Mouse (Mus musculus): Measurements from ENCODE around the gene Cacna1e. TPM values are rescaled to one million over a fixed set of nuclear protein-coding genes. Genes with fewer than 3 reads are reported as not detected.

The Cacna1e gene
- polyA plus RNA-seq (2012; rRNA removed): 18.4 and 28.8 TPM in 2 replicates

DNA sequence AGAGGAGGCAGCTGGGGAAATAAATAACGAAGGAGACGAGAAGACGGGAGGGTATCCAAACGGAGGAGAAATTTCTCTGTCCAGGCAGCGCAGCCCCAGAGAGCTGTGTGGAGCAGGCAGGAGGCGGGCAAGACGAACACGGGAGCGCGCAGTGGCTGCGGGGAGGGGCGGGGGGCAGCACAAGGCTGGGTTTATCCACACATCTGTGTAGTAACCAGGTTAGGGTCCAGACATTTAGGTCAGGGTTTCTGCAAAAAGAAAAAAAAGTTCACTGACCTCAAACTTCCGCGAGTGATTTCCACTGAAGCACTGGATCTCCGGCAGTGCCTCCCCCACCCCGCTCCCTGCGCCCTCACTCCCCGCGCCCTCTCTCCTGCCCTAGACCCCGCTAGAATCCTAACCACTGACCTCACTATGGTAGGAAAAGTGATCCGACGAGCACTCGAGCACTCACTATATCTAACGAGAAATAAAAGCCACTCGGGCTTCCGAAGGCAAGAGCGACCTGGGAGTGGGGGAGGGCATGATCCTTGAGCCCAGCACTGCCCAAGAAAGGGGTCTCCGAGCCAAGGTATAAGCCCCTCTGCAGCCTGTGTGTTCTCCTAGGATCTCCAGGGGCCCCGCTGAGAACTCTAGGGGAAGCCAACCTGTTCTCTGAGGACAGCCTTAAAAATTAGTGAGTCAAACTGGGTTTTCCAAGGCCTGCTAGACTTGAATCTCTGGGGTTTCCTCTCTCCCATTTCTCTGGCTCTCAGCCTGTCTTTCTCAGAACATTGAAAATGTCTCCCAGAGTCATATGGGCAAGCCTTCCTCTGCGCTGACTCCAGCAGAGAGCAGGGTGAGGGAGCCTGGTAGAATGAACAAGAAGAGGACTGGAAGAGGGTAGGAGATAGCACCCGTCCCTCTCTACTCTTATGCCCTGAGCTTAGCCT lies at the start of gene Cacna1e:
Gene Cacna1e (minus strand): TSS at position 227 of the 932 bp plus-strand sequence.
- TF ChIP-seq CTCF (IDR thresholded peaks at IDR 0.05; ENCODE audit: borderline replicate concordance, extremely low read depth, insufficient read depth, insufficient read length): no peak
- TF ChIP-seq POLR2A (IDR thresholded peaks at IDR 0.05; ENCODE audit: borderline replicate concordance, extremely low read depth, insufficient read depth, insufficient read length, poor library complexity, severe bottlenecking): no peak
- peak; percentile 49 for DNase-seq (ENCODE audit: low read depth)

DNA sequence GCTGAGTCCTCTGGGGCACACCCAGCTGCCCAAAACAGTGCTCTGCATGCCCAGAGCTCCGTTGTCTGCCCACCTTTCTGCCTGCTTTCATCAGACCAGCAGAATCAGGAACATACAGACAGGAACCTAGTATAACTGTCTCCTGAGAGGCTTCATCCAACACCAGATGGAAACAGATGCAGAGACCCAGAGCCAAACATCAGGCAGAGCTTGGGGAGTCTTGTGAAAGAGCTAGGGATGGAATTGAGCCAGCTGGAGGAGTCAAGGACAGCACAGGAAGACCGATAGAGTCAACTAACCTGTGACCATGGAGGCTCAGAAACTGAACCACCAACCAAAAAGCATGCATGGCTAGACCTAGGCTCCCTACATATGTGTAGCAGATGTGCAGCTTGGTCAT lies 34.1 kb upstream of the Cacna1e start:
- no peak for DNase-seq (ENCODE audit: low read depth)
- TF ChIP-seq CTCF (IDR thresholded peaks at IDR 0.05; ENCODE audit: borderline replicate concordance, extremely low read depth, insufficient read depth, insufficient read length): no peak
- TF ChIP-seq POLR2A (IDR thresholded peaks at IDR 0.05; ENCODE audit: borderline replicate concordance, extremely low read depth, insufficient read depth, insufficient read length, poor library complexity, severe bottlenecking): no peak

DNA sequence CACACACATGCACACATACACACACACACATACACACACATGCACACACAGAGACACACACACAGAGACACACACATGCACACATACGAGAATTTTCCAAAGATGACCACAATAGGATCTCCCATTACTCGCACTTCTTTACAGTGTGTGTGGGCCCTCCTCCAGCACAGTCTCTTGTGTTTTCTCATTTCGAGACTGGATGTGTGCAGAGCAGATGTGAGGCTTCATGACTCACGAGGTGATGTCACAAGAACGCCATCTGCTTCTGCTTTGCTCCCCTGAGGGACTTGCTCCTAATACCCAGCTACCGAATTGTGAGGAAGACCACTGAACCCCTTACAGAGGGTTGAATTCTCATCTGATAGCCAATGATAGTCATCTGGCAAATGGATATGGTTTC lies 33.1 kb upstream of the Cacna1e start:
- TF ChIP-seq POLR2A (IDR thresholded peaks at IDR 0.05; ENCODE audit: borderline replicate concordance, extremely low read depth, insufficient read depth, insufficient read length, poor library complexity, severe bottlenecking) (no peak), CTCF (IDR thresholded peaks at IDR 0.05; ENCODE audit: borderline replicate concordance, extremely low read depth, insufficient read depth, insufficient read length) (no peak)
- peak; percentile 31 for DNase-seq (ENCODE audit: low read depth)

DNA sequence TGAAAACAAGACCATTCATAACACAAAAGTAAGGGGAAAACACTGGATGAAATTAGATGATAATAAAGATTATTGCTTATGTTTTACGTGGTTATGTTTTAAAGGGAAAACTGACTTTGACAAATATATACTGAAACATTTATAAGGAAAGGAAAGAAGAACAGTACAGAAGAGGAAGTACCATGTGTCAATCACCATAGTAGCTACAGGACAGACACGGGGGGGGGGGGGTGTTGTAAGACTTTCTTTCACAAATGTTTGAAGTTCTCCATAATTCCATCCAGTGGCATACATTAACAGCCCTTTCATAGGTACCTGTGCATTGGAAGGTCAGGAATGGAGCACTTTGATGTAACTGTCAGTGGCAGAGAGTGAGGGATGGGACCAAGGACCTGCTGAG lies 25.3 kb upstream of the Cacna1e start:
- TF ChIP-seq POLR2A (IDR thresholded peaks at IDR 0.05; ENCODE audit: borderline replicate concordance, extremely low read depth, insufficient read depth, insufficient read length, poor library complexity, severe bottlenecking) (no peak), CTCF (IDR thresholded peaks at IDR 0.05; ENCODE audit: borderline replicate concordance, extremely low read depth, insufficient read depth, insufficient read length) (no peak)
- no peak for DNase-seq (ENCODE audit: low read depth)

DNA sequence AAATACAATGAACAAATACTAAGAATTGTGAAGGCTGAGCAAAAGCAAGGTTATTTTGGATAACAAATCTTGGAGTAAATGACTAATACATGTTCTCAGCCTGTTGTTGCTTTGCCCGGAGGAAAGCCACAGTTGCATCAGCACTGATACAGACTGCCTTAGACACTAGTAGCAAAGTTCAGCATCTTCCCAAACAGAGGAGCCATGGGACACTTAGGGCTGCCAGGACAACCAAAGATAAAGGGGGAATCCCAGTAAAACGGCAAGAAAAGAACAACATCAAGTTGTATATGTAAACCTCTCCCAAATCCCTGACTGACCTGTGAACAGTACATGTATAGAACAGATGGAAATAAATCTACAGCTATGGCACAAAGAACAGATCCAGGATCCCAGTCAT lies 13.1 kb upstream of the Cacna1e start:
- TF ChIP-seq POLR2A (IDR thresholded peaks at IDR 0.05; ENCODE audit: borderline replicate concordance, extremely low read depth, insufficient read depth, insufficient read length, poor library complexity, severe bottlenecking) (no peak), CTCF (IDR thresholded peaks at IDR 0.05; ENCODE audit: borderline replicate concordance, extremely low read depth, insufficient read depth, insufficient read length) (no peak)
- DNase-seq (ENCODE audit: low read depth): no peak

DNA sequence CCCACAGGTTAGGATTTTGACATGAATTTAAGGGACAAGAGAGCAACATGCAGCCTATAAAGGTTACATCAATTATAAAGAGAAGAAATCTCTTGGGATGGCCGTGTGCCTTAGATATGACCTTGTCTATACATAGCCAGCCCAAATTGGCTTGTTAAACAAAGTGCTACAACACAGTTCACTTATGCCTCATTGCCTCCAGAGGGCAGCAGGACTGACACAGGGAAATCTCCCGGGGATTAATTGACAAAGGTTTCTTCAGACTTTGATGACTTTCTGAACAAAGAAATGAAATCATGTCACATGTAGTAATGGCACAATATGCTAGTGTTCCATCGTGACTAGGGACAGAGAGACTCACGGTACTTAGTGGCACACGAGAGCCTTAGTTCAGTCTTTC lies 5.9 kb upstream of the Cacna1e start:
- TF ChIP-seq CTCF (IDR thresholded peaks at IDR 0.05; ENCODE audit: borderline replicate concordance, extremely low read depth, insufficient read depth, insufficient read length) (peak; percentile 3; the same call in 1 of the 2 replicates), POLR2A (IDR thresholded peaks at IDR 0.05; ENCODE audit: borderline replicate concordance, extremely low read depth, insufficient read depth, insufficient read length, poor library complexity, severe bottlenecking) (no peak)
- DNase-seq (ENCODE audit: low read depth): no peak

DNA sequence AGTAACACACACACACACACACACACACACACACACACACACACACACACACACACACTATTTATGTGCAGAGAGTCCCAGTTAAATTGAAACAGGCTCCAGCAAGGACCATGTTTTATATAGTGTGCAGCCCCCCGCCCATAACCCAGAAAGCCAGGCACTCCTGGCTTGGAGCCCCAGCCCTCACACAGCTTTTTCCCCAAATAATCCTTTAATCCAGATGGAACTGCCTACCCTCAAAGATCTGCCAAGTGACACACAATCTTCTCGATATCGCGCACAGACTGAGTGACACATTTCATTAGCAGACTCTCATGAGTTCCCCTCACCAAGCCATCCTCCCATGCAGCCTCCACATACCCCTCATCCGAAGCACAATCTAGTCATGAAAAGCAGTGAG lies 4.2 kb upstream of the Cacna1e start:
- peak; percentile 86 for DNase-seq (ENCODE audit: low read depth)

DNA sequence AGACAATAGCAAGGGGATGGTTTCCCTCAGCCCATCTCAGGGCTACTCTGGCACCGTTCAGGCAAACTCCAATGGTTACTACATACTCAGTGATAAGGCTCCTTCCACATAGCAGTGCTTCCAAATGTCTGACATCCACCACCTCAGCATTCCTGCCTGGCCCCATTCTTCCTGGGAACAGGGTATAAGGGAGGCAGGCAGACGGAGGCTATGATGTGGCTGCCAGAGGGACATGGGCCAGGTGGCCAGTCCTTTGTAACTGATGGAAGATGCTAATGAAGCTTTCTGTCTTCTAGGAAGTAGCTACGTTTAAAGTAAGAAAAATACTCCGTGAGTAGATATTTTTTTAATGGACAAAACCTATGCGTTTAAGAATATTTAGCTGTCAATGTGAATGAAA lies 3.7 kb upstream of the Cacna1e start:
- TF ChIP-seq CTCF (IDR thresholded peaks at IDR 0.05; ENCODE audit: borderline replicate concordance, extremely low read depth, insufficient read depth, insufficient read length) (no peak), POLR2A (IDR thresholded peaks at IDR 0.05; ENCODE audit: borderline replicate concordance, extremely low read depth, insufficient read depth, insufficient read length, poor library complexity, severe bottlenecking) (no peak)
- DNase-seq (ENCODE audit: low read depth): peak; percentile 75

More for the DNA sequence above, 4.2 kb upstream of the Cacna1e start:
- TF ChIP-seq POLR2A (IDR thresholded peaks at IDR 0.05; ENCODE audit: borderline replicate concordance, extremely low read depth, insufficient read depth, insufficient read length, poor library complexity, severe bottlenecking) (no peak), CTCF (IDR thresholded peaks at IDR 0.05; ENCODE audit: borderline replicate concordance, extremely low read depth, insufficient read depth, insufficient read length) (no peak)

DNA sequence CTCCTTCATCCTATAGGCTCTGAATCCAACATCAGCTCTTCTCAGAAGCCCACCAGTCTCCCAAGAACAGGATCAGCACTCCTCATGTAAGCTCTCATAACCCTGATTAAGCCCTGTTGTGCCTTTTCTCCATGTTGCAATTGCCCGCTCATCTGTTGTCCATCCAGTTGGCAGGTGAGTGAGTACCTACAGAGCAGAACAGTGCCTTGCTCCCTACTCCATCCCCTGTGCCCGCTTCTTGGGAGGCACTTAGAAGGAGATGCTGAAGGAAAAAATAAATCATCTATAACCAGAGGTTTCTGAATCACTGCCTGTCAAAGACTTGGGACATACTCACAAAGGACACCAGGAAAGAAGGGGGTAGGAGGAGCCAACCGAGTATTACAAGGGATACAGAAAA lies 3.2 kb upstream of the Cacna1e start:
- no peak for TF ChIP-seq POLR2A (IDR thresholded peaks at IDR 0.05; ENCODE audit: borderline replicate concordance, extremely low read depth, insufficient read depth, insufficient read length, poor library complexity, severe bottlenecking)
- TF ChIP-seq CTCF (IDR thresholded peaks at IDR 0.05; ENCODE audit: borderline replicate concordance, extremely low read depth, insufficient read depth, insufficient read length): no peak
- DNase-seq (ENCODE audit: low read depth): no peak

DNA sequence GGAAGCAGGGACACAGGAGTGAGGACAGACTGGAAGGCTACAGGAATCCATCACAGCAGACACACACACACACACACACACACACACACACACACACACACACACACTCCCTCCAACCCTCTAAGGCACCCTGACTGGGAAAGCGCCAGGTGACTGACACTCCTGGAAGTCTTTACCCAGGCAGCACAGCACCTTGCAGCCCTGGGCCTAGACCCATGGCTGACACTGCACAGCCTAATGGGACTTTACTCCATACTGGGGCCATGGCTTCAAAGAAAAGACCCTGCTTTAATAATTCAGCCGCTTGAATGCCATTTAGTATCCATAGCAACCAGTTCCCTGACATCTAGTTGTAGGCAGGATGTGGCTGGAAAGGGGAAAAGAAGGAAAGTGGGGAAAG lies 2.3 kb upstream of the Cacna1e start:
- TF ChIP-seq CTCF (IDR thresholded peaks at IDR 0.05; ENCODE audit: borderline replicate concordance, extremely low read depth, insufficient read depth, insufficient read length) (no peak), POLR2A (IDR thresholded peaks at IDR 0.05; ENCODE audit: borderline replicate concordance, extremely low read depth, insufficient read depth, insufficient read length, poor library complexity, severe bottlenecking) (no peak)
- DNase-seq (ENCODE audit: low read depth): peak; percentile 89

DNA sequence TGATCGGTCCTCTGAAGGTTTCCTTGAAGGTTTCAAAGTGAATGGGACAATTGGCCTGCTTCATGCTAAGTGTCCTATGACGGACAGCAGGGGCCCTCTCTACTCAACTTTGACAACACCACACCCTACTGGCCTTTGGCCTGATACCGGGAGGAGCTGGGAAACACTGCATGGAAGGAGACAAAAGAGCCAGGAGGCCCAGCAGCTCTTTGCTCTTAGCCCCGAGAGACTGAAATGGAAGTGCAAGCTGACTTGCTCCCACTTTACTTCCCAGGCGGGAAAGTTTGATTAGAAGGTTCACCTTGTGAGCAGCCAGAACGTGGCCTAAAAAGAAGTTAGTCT lies 877 bp upstream of the Cacna1e start:
- TF ChIP-seq POLR2A (IDR thresholded peaks at IDR 0.05; ENCODE audit: borderline replicate concordance, extremely low read depth, insufficient read depth, insufficient read length, poor library complexity, severe bottlenecking) (no peak), CTCF (IDR thresholded peaks at IDR 0.05; ENCODE audit: borderline replicate concordance, extremely low read depth, insufficient read depth, insufficient read length) (no peak)
- DNase-seq (ENCODE audit: low read depth): no peak

Data from brain, embryonic 14.5 days (tissue).